Mouse (Mus musculus) ES-E14 (cell line): ENCODE measurements around the gene Cby3. TPM values are rescaled to one million over a fixed set of nuclear protein-coding genes. Genes with fewer than 3 reads are reported as not detected.
A peak's percentile ranks its signal among the peaks of the same experiment; 100 is the strongest.

ENCODE experiments used
- DNase-seq: peaks from one replicate; pipeline ENCODE4 v3.0.0-alpha.2; 2013; ENCODE audit warnings: low read depth, low spot score
- H3K27ac ChIP-seq: 2 replicates; pipeline ENCODE4 v1.5.1; 2012; ENCODE audit warnings: low read depth, mild to moderate bottlenecking, low read length, moderate library complexity, mixed read lengths; ENCODE audit not compliant: poor library complexity, insufficient read depth, severe bottlenecking
- H3K36me3 ChIP-seq: 2 replicates; pipeline ENCODE4 v1.6.1; 2012; ENCODE audit warnings: mild to moderate bottlenecking, low read length, moderate library complexity, mixed read lengths; ENCODE audit not compliant: control insufficient read depth, poor library complexity, insufficient read depth, severe bottlenecking
- H3K4me1 ChIP-seq, 2 experiments: fragments of 150-350 bp in 1 of 2; sonication (generic) in 1 of 2; 2 replicates each; pipeline ENCODE4 v1.6.1; 2012; ENCODE audit warnings: low read length in 2 of 2, mild to moderate bottlenecking in 1 of 2, mixed read lengths in 1 of 2; ENCODE audit not compliant: control insufficient read depth in 2 of 2, insufficient read depth in 2 of 2, poor library complexity in 1 of 2
- H3K4me3 ChIP-seq, 2 experiments: fragments of 150-350 bp in 1 of 2; sonication (generic) in 1 of 2; 2 replicates each; pipeline ENCODE4 v1.5.1; 2012; ENCODE audit warnings: low read length in 2 of 2, low read depth in 1 of 2, mild to moderate bottlenecking in 1 of 2, mixed read lengths in 1 of 2; ENCODE audit not compliant: insufficient read depth in 1 of 2, poor library complexity in 1 of 2, severe bottlenecking in 1 of 2
- H3K9ac ChIP-seq: 2 replicates; pipeline ENCODE4 v1.6.1; 2012; ENCODE audit warnings: low read depth, mild to moderate bottlenecking, low read length, mixed read lengths; ENCODE audit not compliant: poor library complexity, insufficient read depth, severe bottlenecking
- H3K9me3 ChIP-seq: fragments of 150-350 bp; sonication (generic); 2 replicates; pipeline ENCODE4 v1.6.1; 2012; ENCODE audit warnings: low read depth, mild to moderate bottlenecking, low read length; ENCODE audit not compliant: control insufficient read depth, insufficient read depth
- CHD2 ChIP-seq: IDR thresholded peaks from 2 replicates; pipeline ENCODE4 v1.6.1; 2014; ENCODE audit warnings: mild to moderate bottlenecking, low read depth, low read length, inconsistent platforms
- HCFC1 ChIP-seq: IDR thresholded peaks from 2 replicates; pipeline ENCODE4 v1.6.1; 2012; ENCODE audit warnings: low read length, inconsistent platforms, borderline replicate concordance; ENCODE audit not compliant: insufficient read depth
- MAFK ChIP-seq: IDR thresholded peaks from 2 replicates; pipeline ENCODE4 v1.6.1; 2014; ENCODE audit warnings: mild to moderate bottlenecking, low read depth, low read length, inconsistent platforms; ENCODE audit not compliant: insufficient read depth
- ZC3H11A ChIP-seq: IDR thresholded peaks from 2 replicates; pipeline ENCODE4 v1.6.1; 2012; ENCODE audit warnings: low read depth, mild to moderate bottlenecking, inconsistent platforms, low read length, borderline replicate concordance
- ZNF384 ChIP-seq: IDR thresholded peaks from 2 replicates; pipeline ENCODE4 v1.6.1; 2012; ENCODE audit warnings: low read depth, low read length, inconsistent platforms
- in situ Hi-C, 2 experiments: fragments of 600-800 bp; cut with MboI; formaldehyde crosslinking; loops; one replicate each; pipeline ENCODE4 v1.15.1; 2025; ENCODE audit warnings: low sequenced_read_pairs in 2 of 2, inconsistent platforms in 1 of 2; ENCODE audit not compliant: unreplicated experiment in 2 of 2
- total RNA-seq: library from RNA; depleted of rRNA; stranded (reverse); fragments of 300-350 nt; gene quantifications from 2 replicates; pipeline ENCODE4 v1.2.3, GENCODE M21; 2012

The Cby3 gene
- total RNA-seq, 1 experiment = 0.54 TPM

DNA sequence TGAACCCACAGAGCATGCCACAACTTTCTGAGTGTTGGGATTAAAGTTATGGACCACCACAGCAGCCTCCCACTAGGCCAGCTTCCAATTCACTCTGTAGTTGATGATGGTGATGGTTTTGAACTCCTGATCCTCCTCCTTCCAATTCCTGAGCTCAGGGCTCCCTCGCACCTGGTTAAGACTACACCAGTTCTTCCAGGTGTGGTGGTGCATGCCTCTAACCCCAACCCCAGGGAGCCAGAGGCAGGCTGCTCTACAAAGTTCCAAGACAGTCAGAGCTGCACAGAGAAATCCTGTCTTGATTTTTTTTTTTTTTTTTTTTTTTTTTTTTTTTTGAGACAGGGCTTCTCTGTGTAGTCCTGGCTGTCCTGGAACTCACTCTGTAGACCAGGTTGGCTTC is 19.4 kb downstream of the Cby3 start:
- in situ Hi-C loops = no loop called here

DNA sequence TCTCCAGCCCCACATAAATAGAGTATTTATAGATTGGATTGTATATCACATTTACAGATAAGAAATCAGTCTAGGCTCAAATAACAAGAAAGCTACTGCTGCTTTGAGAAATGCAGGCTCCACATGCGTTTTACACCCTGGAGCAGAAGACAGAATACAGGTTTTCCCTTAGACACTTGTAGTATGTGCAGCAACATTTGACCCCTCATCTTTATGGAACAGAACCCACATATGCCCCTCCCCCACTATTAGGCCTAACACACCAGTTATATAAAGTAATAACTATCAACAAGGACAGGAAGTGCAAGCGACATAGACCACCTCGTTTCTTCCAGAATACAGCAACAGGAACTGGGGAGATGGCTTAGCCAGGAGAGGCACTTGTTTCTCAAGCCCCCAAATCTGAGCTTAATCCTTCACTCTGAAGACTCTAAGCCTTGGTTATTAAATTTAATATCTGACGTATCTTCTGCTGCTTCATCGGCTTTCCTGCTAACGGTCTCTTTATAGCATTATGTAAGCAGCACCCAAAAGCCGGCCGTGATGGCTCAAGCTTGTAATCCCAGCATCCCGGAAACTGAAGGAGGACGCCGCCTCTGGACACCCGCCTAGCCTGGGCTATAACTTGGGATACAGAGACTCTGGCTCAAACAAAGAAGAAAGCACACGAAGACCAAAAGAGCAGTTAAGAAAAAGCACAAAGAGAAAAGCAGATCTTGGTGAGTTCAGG is 20.2 kb downstream of the Cby3 start:
- in situ Hi-C loops = no loop called here
- no peak overlapping the region for H3K4me3 ChIP-seq
- no peak overlapping the region for H3K9ac ChIP-seq
- H3K4me1 ChIP-seq = peaks cover 2 to 6% of the 10 kb centered on the region in 2 experiments; a peak in 2 of 4 replicates
- no peak for TF ChIP-seq ZC3H11A
- TF ChIP-seq ZNF384 = no peak
- no peak for TF ChIP-seq CHD2
- no peak for TF ChIP-seq HCFC1
- no peak for TF ChIP-seq MAFK
- H3K9me3 ChIP-seq = no peaks in the 10 kb centered on the region
- H3K36me3 ChIP-seq = peaks cover 4% of the 10 kb centered on the region
- H3K27ac ChIP-seq = no peak overlapping the region
- DNase-seq = no peak

More for the DNA sequence above, 19.4 kb downstream of the Cby3 start:
- DNase-seq = no peak
- no peak overlapping the region for H3K9ac ChIP-seq
- H3K27ac ChIP-seq = no peak overlapping the region
- peaks cover under 1% of the 10 kb centered on the region; the same call in 1 of the 2 replicates for H3K36me3 ChIP-seq
- TF ChIP-seq ZNF384 (0 out of 2 replicates have a peak, but pooled peaks have one; percentile 7), ZC3H11A (no peak)
- no peak overlapping the region for H3K4me3 ChIP-seq
- H3K9me3 ChIP-seq = no peaks in the 10 kb centered on the region
- peaks cover 2 to 10% of the 10 kb centered on the region in 2 experiments; a peak in 2 of 4 replicates for H3K4me1 ChIP-seq

DNA sequence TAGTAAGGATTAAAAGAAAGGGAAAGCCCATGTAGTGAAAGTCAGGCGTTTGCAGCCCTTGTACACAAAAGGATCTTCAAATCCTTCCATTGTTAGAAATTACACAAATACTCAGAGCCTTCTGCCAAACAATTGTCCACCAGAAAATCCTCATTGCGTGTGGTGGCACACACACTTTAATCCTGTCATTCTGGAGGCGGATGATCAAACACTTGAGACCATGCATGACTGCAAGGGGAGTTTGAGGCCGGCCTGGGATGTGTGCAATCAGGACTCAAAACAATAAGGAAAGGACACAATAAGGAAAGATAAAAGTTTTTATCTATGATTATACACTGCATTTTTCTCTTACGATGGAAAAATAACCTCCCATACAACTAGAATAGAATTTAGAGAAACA is 21.2 kb downstream of the Cby3 start:
- in situ Hi-C loops = no loop called here
- Histone ChIP-seq H3K9me3 (no peaks in the 10 kb centered on the region), H3K4me3 (no peak overlapping the region), H3K4me1 (peaks cover 4 to 5% of the 10 kb centered on the region in 2 experiments; a peak in 3 of 4 replicates), H3K36me3 (peaks cover 8% of the 10 kb centered on the region), H3K9ac (no peak overlapping the region), H3K27ac (no peak overlapping the region)
- no peak for DNase-seq
- TF ChIP-seq ZC3H11A (no peak), CHD2 (no peak), HCFC1 (no peak), MAFK (no peak), ZNF384 (no peak)

DNA sequence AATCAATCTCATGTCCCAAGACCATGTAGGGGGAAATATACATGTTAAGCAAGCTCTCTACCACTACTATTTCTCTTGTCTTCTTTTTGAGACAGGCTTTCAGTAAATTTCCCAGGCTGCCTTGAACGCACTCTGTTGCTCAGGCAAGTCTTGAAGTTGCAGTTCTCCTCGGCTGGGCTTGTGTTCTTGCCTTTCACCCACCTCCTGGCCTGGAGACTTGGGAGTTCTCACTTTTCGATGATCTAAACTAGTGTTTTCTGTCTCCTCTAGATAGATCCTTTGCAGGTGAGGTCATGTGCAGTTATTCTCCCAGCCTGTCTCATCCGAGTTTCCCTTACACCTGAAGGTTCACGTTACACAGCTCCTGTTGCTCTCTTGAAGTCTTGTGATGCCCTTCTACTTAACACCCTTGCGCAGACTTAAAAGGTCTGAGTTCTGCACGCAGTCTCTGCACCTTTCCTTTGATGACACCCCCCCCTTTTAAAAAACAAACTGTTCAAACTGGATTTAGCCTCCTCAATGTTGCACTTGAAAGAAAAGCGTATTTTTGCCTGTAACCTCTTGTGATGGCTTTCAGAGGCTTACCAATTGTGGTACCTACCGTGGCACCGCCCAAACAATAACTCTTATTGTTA is 22.0 kb downstream of the Cby3 start:
- Histone ChIP-seq H3K4me1 (peaks cover 2 to 7% of the 10 kb centered on the region in 2 experiments; a peak in 3 of 4 replicates), H3K27ac (no peak overlapping the region), H3K36me3 (peaks cover 9% of the 10 kb centered on the region), H3K4me3 (peak overlapping the region; percentile 76 to 96), H3K9ac (peak overlapping the region; percentile 88), H3K9me3 (no peaks in the 10 kb centered on the region)
- DNase-seq = no peak
- in situ Hi-C loops = no loop called here
- no peak for TF ChIP-seq CHD2
- no peak for TF ChIP-seq MAFK
- no peak for TF ChIP-seq ZNF384
- TF ChIP-seq ZC3H11A = no peak
- no peak for TF ChIP-seq HCFC1
